Mouse (Mus musculus): ENCODE results near the gene Morc2a. TPM values are rescaled to one million over a fixed set of nuclear protein-coding genes. Genes with fewer than 3 reads are reported as not detected.

Morc2a gene
- polyA plus RNA-seq, 1 experiment from 2014 or later, result 5.9 TPM

GRCm38 (mm10) chr11:3723910-3724309 is 74.9 kb downstream of the Morc2a start:
- H3K4me3 ChIP-seq (ENCODE audit: low read depth, low read length), result no peak overlapping the region
- H3K27me3 ChIP-seq (replicated peaks; ENCODE audit: control insufficient read depth, insufficient read depth, low read length), result no peaks in the 10 kb centered on the region
- 79% methylated on average over 4 of the region's 4 CpGs for WGBS
- no peak for TF ChIP-seq CTCF (IDR thresholded peaks at IDR 0.05; ENCODE audit: low read depth)
- no peak overlapping the region; the same call in 1 of the 2 replicates for H3K9ac ChIP-seq (ENCODE audit: low read depth, low read length)
- H3K4me1 ChIP-seq (replicated peaks; ENCODE audit: control insufficient read depth, insufficient read depth, low read length), result no peaks in the 10 kb centered on the region
- no peaks in the 10 kb centered on the region for H3K9me3 ChIP-seq (ENCODE audit: control insufficient read depth)
- H3K27ac ChIP-seq (ENCODE audit: low read depth, low read length), result no peak overlapping the region
- no peak overlapping the region for H3K4me2 ChIP-seq (replicated peaks; ENCODE audit: low read depth)
- no peaks in the 10 kb centered on the region for H3K36me3 ChIP-seq (ENCODE audit: control insufficient read depth, insufficient read depth)
- no peak for ATAC-seq

- H3K27ac ChIP-seq (ENCODE audit: low read depth, low read length), result no peak overlapping the region
- WGBS, result 60% methylated on average over 5 of the region's 5 CpGs
- no peak overlapping the region for H3K9ac ChIP-seq (ENCODE audit: low read depth, low read length)
- no peaks in the 10 kb centered on the region for H3K9me3 ChIP-seq (ENCODE audit: control insufficient read depth)
- no peak for TF ChIP-seq CTCF (IDR thresholded peaks at IDR 0.05; ENCODE audit: low read depth)
- H3K4me3 ChIP-seq (ENCODE audit: low read depth, low read length), result no peak overlapping the region
- no peak for ATAC-seq
- H3K36me3 ChIP-seq (ENCODE audit: control insufficient read depth, insufficient read depth), result no peaks in the 10 kb centered on the region
- H3K4me2 ChIP-seq (replicated peaks; ENCODE audit: low read depth), result no peak overlapping the region
- no peaks in the 10 kb centered on the region for H3K4me1 ChIP-seq (replicated peaks; ENCODE audit: control insufficient read depth, insufficient read depth, low read length)
- no peaks in the 10 kb centered on the region for H3K27me3 ChIP-seq (replicated peaks; ENCODE audit: control insufficient read depth, insufficient read depth, low read length)
These were observed 75.7 kb downstream of the Morc2a start for GRCm38 (mm10) chr11:3724726-3725125.

GRCm38 (mm10) chr11:3725331-3726054 is 76.5 kb downstream of the Morc2a start:
- Histone ChIP-seq H3K4me1 (replicated peaks; ENCODE audit: control insufficient read depth, insufficient read depth, low read length) (no peaks in the 10 kb centered on the region), H3K27me3 (replicated peaks; ENCODE audit: control insufficient read depth, insufficient read depth, low read length) (no peaks in the 10 kb centered on the region), H3K36me3 (ENCODE audit: control insufficient read depth, insufficient read depth) (no peaks in the 10 kb centered on the region), H3K4me3 (ENCODE audit: low read depth, low read length) (no peak overlapping the region), H3K9ac (ENCODE audit: low read depth, low read length) (no peak overlapping the region), H3K9me3 (ENCODE audit: control insufficient read depth) (no peaks in the 10 kb centered on the region), H3K4me2 (replicated peaks; ENCODE audit: low read depth) (no peak overlapping the region), H3K27ac (ENCODE audit: low read depth, low read length) (no peak overlapping the region)
- WGBS, result 58% methylated on average over 10 of the region's 10 CpGs
- no peak for TF ChIP-seq CTCF (IDR thresholded peaks at IDR 0.05; ENCODE audit: low read depth)
- no peak for ATAC-seq

- Histone ChIP-seq H3K27me3 (replicated peaks; ENCODE audit: control insufficient read depth, insufficient read depth, low read length) (no peaks in the 10 kb centered on the region), H3K9me3 (ENCODE audit: control insufficient read depth) (no peaks in the 10 kb centered on the region), H3K4me1 (replicated peaks; ENCODE audit: control insufficient read depth, insufficient read depth, low read length) (no peaks in the 10 kb centered on the region), H3K9ac (ENCODE audit: low read depth, low read length) (no peak overlapping the region), H3K4me3 (ENCODE audit: low read depth, low read length) (no peak overlapping the region), H3K4me2 (replicated peaks; ENCODE audit: low read depth) (no peak overlapping the region), H3K27ac (ENCODE audit: low read depth, low read length) (no peak overlapping the region), H3K36me3 (ENCODE audit: control insufficient read depth, insufficient read depth) (no peaks in the 10 kb centered on the region)
- no peak for TF ChIP-seq CTCF (IDR thresholded peaks at IDR 0.05; ENCODE audit: low read depth)
- ATAC-seq, result no peak
- 72% methylated on average over 9 of the region's 9 CpGs for WGBS
These were observed 78.6 kb downstream of the Morc2a start for GRCm38 (mm10) chr11:3727438-3728105.

GRCm38 (mm10) chr11:3731469-3731868 is 82.5 kb downstream of the Morc2a start:
- Histone ChIP-seq H3K27me3 (replicated peaks; ENCODE audit: control insufficient read depth, insufficient read depth, low read length) (no peaks in the 10 kb centered on the region), H3K27ac (ENCODE audit: low read depth, low read length) (no peak overlapping the region), H3K9ac (ENCODE audit: low read depth, low read length) (no peak overlapping the region), H3K4me1 (replicated peaks; ENCODE audit: control insufficient read depth, insufficient read depth, low read length) (no peaks in the 10 kb centered on the region), H3K4me2 (replicated peaks; ENCODE audit: low read depth) (no peak overlapping the region), H3K36me3 (ENCODE audit: control insufficient read depth, insufficient read depth) (no peaks in the 10 kb centered on the region), H3K9me3 (ENCODE audit: control insufficient read depth) (no peaks in the 10 kb centered on the region), H3K4me3 (ENCODE audit: low read depth, low read length) (no peak overlapping the region)
- TF ChIP-seq CTCF (IDR thresholded peaks at IDR 0.05; ENCODE audit: low read depth), result no peak
- 82% methylated on average over 4 of the region's 4 CpGs for WGBS
- ATAC-seq, result no peak

- TF ChIP-seq CTCF (IDR thresholded peaks at IDR 0.05; ENCODE audit: low read depth), result no peak
- no peak overlapping the region for H3K4me3 ChIP-seq (ENCODE audit: low read depth, low read length)
- H3K4me1 ChIP-seq (replicated peaks; ENCODE audit: control insufficient read depth, insufficient read depth, low read length), result no peaks in the 10 kb centered on the region
- no peak for ATAC-seq
- no peaks in the 10 kb centered on the region for H3K9me3 ChIP-seq (ENCODE audit: control insufficient read depth)
- H3K27me3 ChIP-seq (replicated peaks; ENCODE audit: control insufficient read depth, insufficient read depth, low read length), result no peaks in the 10 kb centered on the region
- H3K4me2 ChIP-seq (replicated peaks; ENCODE audit: low read depth), result no peak overlapping the region
- 71% methylated on average over 14 of the region's 14 CpGs for WGBS
- H3K9ac ChIP-seq (ENCODE audit: low read depth, low read length), result no peak overlapping the region
- H3K36me3 ChIP-seq (ENCODE audit: control insufficient read depth, insufficient read depth), result no peaks in the 10 kb centered on the region
- no peak overlapping the region for H3K27ac ChIP-seq (ENCODE audit: low read depth, low read length)
These were observed 85.1 kb downstream of the Morc2a start for GRCm38 (mm10) chr11:3733933-3734636.
